Mouse (Mus musculus) liver, embryonic 12.5 days (tissue): ENCODE results near the gene Gm14391. TPM values are rescaled to one million over a fixed set of nuclear protein-coding genes. Genes with fewer than 3 reads are reported as not detected.
"Not testable (repeated sequence)": the region's sequence is repeated elsewhere in the genome, so short reads cannot be mapped to it uniquely, and the experiment has no call there.

Experiments
- ATAC-seq: fragments of 200-750 bp; cut with Nextera tagmentation; 2 replicates; pipeline ENCODE4 v1.8.0; 2017; ENCODE audit warnings: moderate number of reproducible peaks, mild to moderate bottlenecking, moderate library complexity
- H3K27ac ChIP-seq: fragments of 300-500 bp; sonication (generic); 2 replicates; pipeline ENCODE4 v1.5.1; 2016; ENCODE audit warnings: mild to moderate bottlenecking
- H3K27me3 ChIP-seq: fragments of 300-500 bp; sonication (generic); replicated peaks from 2 replicates; pipeline ENCODE4 v1.6.1; 2016; ENCODE audit warnings: mild to moderate bottlenecking, moderate library complexity
- H3K36me3 ChIP-seq: fragments of 300-500 bp; sonication (generic); 2 replicates; pipeline ENCODE4 v1.6.1; 2016; ENCODE audit warnings: mild to moderate bottlenecking, moderate library complexity
- H3K4me1 ChIP-seq: fragments of 300-500 bp; sonication (generic); 2 replicates; pipeline ENCODE4 v1.6.1; 2016
- H3K4me2 ChIP-seq: fragments of 300-500 bp; sonication (generic); 2 replicates; pipeline ENCODE4 v1.6.1; 2016; ENCODE audit warnings: mild to moderate bottlenecking, moderate library complexity
- H3K4me3 ChIP-seq: fragments of 300-500 bp; sonication (generic); 2 replicates; pipeline ENCODE4 v1.5.1; 2016; ENCODE audit warnings: mild to moderate bottlenecking, moderate library complexity
- H3K9ac ChIP-seq: fragments of 300-500 bp; sonication (generic); 2 replicates; pipeline ENCODE4 v1.6.1; 2016; ENCODE audit warnings: mild to moderate bottlenecking, moderate library complexity
- H3K9me3 ChIP-seq: fragments of 300-500 bp; sonication (generic); replicated peaks from 2 replicates; pipeline ENCODE4 v1.6.1; 2016; ENCODE audit warnings: mild to moderate bottlenecking, moderate library complexity
- WGBS: fragments of 180-500 bp; shearing (Covaris S2); methylation state at CpG from one replicate; pipeline ENCODE4 v1.1.7; 2016; ENCODE audit not compliant: insufficient replicate concordance; 5-methylcytosine and 5-hydroxymethylcytosine counted together
- polyA plus RNA-seq: library from polyadenylated mRNA; unstranded; fragments of >200 nt; fragmentation: Nextera tagmentation; extraction: Ambion mirVana; gene quantifications from 2 replicates; pipeline ENCODE4 v1.2.1, GENCODE M21; 2016

Gene Gm14391
- polyA plus RNA-seq = 1.7 and 2.0 TPM in 2 replicates

GRCm38 (mm10) chr2:175206732-175207131 is at the start of gene Gm14391:
TSS of gene Gm14391 (minus strand) at chr2:175206917.
- not testable (repeated sequence) for H3K36me3 ChIP-seq, H3K27ac ChIP-seq, ATAC-seq, H3K27me3 ChIP-seq, H3K9ac ChIP-seq, H3K9me3 ChIP-seq, H3K4me3 ChIP-seq, H3K4me1 ChIP-seq, H3K4me2 ChIP-seq
- WGBS = no CpG with 5 or more reads among the region's 7 CpGs

- not testable (repeated sequence) for ATAC-seq
Measured at GRCm38 (mm10) chr2:175179008-175179407, 27.7 kb downstream of the Gm14391 start.

GRCm38 (mm10) chr2:175176312-175176711 is 30.4 kb downstream of the Gm14391 start:
- no peaks in the 10 kb centered on the region for H3K4me1 ChIP-seq

More at GRCm38 (mm10) chr2:175179008-175179407, 27.7 kb downstream of the Gm14391 start:
- H3K27me3 ChIP-seq, H3K9me3 ChIP-seq, H3K4me3 ChIP-seq, H3K4me1 ChIP-seq, H3K36me3 ChIP-seq, H3K27ac ChIP-seq, H3K4me2 ChIP-seq, H3K9ac ChIP-seq: not testable (repeated sequence)
- WGBS = 21% methylated on average over 1 of the region's 1 CpGs

GRCm38 (mm10) chr2:175175401-175176180 is 31.1 kb downstream of the Gm14391 start, which contains the start of gene Gm14443:
TSS of gene Gm14443 (minus strand) at chr2:175175871.
- H3K4me2 ChIP-seq, ATAC-seq, H3K9ac ChIP-seq, H3K27ac ChIP-seq, H3K4me3 ChIP-seq, H3K36me3 ChIP-seq, H3K9me3 ChIP-seq, H3K27me3 ChIP-seq, H3K4me1 ChIP-seq: not testable (repeated sequence)
- 64% methylated on average over 12 of the region's 12 CpGs for WGBS

More at GRCm38 (mm10) chr2:175176312-175176711, 30.4 kb downstream of the Gm14391 start:
- no peaks in the 10 kb centered on the region for H3K36me3 ChIP-seq
- no peaks in the 10 kb centered on the region for H3K9me3 ChIP-seq
- H3K4me2 ChIP-seq = no peak overlapping the region
- ATAC-seq = no peak
- no peak overlapping the region for H3K9ac ChIP-seq
- H3K27ac ChIP-seq = no peak overlapping the region
- 58% methylated on average over 6 of the region's 6 CpGs for WGBS
- H3K27me3 ChIP-seq = no peaks in the 10 kb centered on the region
- no peak overlapping the region for H3K4me3 ChIP-seq

DNA sequence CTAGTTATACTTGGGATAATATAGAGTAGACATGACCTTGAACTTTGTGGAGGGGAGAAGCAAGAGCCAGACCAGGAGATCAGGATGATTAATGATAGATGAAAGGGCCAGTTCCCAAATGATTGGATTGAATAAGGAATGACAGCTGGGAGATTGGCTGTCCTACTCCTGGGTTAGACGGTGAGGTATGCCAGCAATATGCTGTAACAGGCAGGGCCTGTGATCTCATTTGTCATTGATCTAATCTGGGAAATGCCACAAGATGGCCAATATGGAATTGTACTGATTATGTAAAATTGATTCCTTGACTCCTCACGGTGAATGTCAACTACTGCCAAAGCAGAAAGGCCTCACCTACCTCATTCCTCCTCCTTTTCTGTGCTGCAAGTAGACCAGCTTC is 32.7 kb downstream of the Gm14391 start:
- not testable (repeated sequence) for H3K9me3 ChIP-seq, H3K27ac ChIP-seq, H3K9ac ChIP-seq, H3K4me2 ChIP-seq, ATAC-seq, H3K36me3 ChIP-seq, H3K27me3 ChIP-seq, H3K4me3 ChIP-seq, H3K4me1 ChIP-seq
- WGBS = 74% methylated on average over 2 of the region's 2 CpGs

GRCm38 (mm10) chr2:175172906-175173595 is 33.7 kb downstream of the Gm14391 start:
- ATAC-seq, H3K36me3 ChIP-seq, H3K4me2 ChIP-seq, H3K27me3 ChIP-seq, H3K9me3 ChIP-seq, H3K27ac ChIP-seq, H3K4me3 ChIP-seq, H3K9ac ChIP-seq, H3K4me1 ChIP-seq: not testable (repeated sequence)
- 67% methylated on average over 3 of the region's 3 CpGs for WGBS

GRCm38 (mm10) chr2:175172123-175172522 is 34.6 kb downstream of the Gm14391 start:
- ATAC-seq = no peak
- H3K27me3 ChIP-seq = no peaks in the 10 kb centered on the region
- no peaks in the 10 kb centered on the region for H3K4me1 ChIP-seq
- no peak overlapping the region for H3K27ac ChIP-seq
- no peaks in the 10 kb centered on the region for H3K36me3 ChIP-seq
- 71% methylated on average over 3 of the region's 3 CpGs for WGBS
- no peaks in the 10 kb centered on the region for H3K9me3 ChIP-seq
- no peak overlapping the region for H3K4me3 ChIP-seq
- H3K4me2 ChIP-seq = no peak overlapping the region
- no peak overlapping the region for H3K9ac ChIP-seq

GRCm38 (mm10) chr2:175166870-175167269 is 39.8 kb downstream of the Gm14391 start:
- not testable (repeated sequence) for H3K4me1 ChIP-seq, H3K4me2 ChIP-seq, H3K36me3 ChIP-seq, H3K4me3 ChIP-seq, H3K27ac ChIP-seq, H3K9ac ChIP-seq, H3K9me3 ChIP-seq, ATAC-seq, H3K27me3 ChIP-seq
- WGBS = 56% methylated on average over 2 of the region's 2 CpGs

DNA sequence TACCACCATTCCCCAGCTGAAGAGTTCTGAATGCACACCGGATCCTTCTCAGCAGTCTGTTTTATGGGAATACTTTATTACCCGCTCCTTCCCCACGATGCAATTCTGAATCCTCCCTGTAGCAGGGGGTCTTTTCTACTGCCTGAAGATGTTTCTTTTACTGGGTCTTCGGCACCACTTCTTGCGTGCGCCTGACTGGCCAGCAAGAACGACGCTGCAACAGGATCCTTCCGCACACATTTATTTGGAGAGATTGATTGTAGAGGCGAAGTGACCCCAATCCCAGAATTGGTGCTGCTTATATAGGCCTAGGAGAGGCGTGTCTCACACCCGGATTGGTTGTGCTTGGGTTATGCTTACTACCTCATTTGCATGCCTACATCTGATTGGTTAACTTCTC is 41.6 kb downstream of the Gm14391 start:
- not testable (repeated sequence) for H3K4me3 ChIP-seq, H3K4me2 ChIP-seq, H3K36me3 ChIP-seq, H3K4me1 ChIP-seq, H3K9ac ChIP-seq, H3K27me3 ChIP-seq, H3K27ac ChIP-seq, ATAC-seq, H3K9me3 ChIP-seq
- WGBS = 75% methylated on average over 12 of the region's 12 CpGs

- H3K27me3 ChIP-seq, H3K4me3 ChIP-seq, H3K36me3 ChIP-seq, H3K27ac ChIP-seq, H3K4me1 ChIP-seq, H3K9ac ChIP-seq, H3K4me2 ChIP-seq, ATAC-seq: not testable (repeated sequence)
- WGBS = 73% methylated on average over 4 of the region's 4 CpGs
- peaks cover 12% of the 10 kb centered on the region; the same call in 1 of the 2 replicates for H3K9me3 ChIP-seq
Measured at GRCm38 (mm10) chr2:175161438-175161837, 45.3 kb downstream of the Gm14391 start.

GRCm38 (mm10) chr2:175158642-175159041 is 48.1 kb downstream of the Gm14391 start:
- Histone ChIP-seq H3K27me3 (no peaks in the 10 kb centered on the region), H3K36me3 (no peaks in the 10 kb centered on the region), H3K4me2 (no peak overlapping the region), H3K4me1 (no peaks in the 10 kb centered on the region), H3K4me3 (no peak overlapping the region), H3K9me3 (peaks cover 16% of the 10 kb centered on the region), H3K9ac (no peak overlapping the region), H3K27ac (no peak overlapping the region)
- ATAC-seq = no peak
- 63% methylated on average over 3 of the region's 3 CpGs for WGBS

- ATAC-seq = no peak
- Histone ChIP-seq H3K9ac (no peak overlapping the region), H3K27ac (no peak overlapping the region), H3K4me1 (no peaks in the 10 kb centered on the region), H3K27me3 (no peaks in the 10 kb centered on the region), H3K9me3 (peaks cover 16% of the 10 kb centered on the region), H3K36me3 (no peaks in the 10 kb centered on the region), H3K4me2 (no peak overlapping the region), H3K4me3 (no peak overlapping the region)
- WGBS = 73% methylated on average over 13 of the region's 13 CpGs
Measured at GRCm38 (mm10) chr2:175156696-175157095, 50.0 kb downstream of the Gm14391 start.
